Mouse (Mus musculus): ENCODE measurements around the gene Lgals7. TPM values are rescaled to one million over a fixed set of nuclear protein-coding genes. Genes with fewer than 3 reads are reported as not detected.
"Not testable (repeated sequence)": the region's sequence is repeated elsewhere in the genome, so short reads cannot be mapped to it uniquely, and the experiment has no call there.

Gene Lgals7
- polyA plus RNA-seq, 1 experiment from 2014 or later: 3.1 TPM

DNA sequence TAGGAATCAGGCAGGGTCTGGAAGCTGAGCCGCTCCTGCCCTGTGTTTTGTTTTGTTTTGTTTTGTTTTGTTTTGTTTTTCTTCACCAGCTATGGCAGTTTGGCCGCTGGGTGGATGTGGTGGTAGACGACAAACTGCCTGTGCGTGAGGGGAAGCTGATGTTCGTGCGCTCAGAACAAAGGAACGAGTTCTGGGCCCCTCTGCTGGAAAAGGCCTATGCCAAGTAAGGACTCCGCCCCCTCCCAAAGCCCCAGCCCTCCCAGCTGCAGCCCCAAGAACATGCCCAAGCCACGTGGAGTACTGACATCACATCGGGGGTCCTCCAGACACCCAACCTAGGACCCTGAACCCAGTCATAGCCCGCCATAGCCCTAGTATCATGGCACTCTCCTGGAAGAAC is 19.4 kb downstream of the Lgals7 start:
- H3K4me2 ChIP-seq (replicated peaks): no peak overlapping the region
- H3K9ac ChIP-seq (replicated peaks): no peak overlapping the region
- no peaks in the 10 kb centered on the region for H3K36me3 ChIP-seq
- no peak overlapping the region for H3K27ac ChIP-seq (replicated peaks)
- H3K4me3 ChIP-seq: no peak overlapping the region
- no peaks in the 10 kb centered on the region for H3K9me3 ChIP-seq
- no peak for ATAC-seq (ENCODE audit: low FRiP score, low read depth)
- peaks cover 19% of the 10 kb centered on the region for H3K27me3 ChIP-seq
- whole genome bisulfite sequencing: 79% methylated on average over 11 of the region's 11 CpGs
- H3K4me1 ChIP-seq: 0 out of 2 replicates have a peak, but pooled peaks cover 3% of the 10 kb centered on the region

DNA sequence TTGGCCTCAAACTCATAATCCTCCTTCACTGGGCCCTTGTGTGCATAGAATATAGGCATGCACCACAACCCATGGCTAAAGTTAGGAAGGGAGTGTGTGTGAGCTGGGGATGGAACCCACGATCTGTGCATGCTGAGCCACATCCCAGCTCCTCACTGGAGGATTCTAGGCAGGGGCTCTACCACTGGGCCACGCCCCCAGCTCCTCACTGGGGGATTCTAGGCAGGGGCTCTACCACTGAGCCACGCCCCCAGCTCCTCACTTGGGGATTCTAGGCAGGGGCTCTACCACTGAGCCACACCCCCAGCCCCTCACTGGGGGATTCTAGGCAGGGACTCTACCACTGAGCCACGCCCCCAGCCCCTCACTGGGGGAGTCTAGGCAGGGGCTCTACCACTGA is 20.1 kb downstream of the Lgals7 start:
- not testable (repeated sequence) for ATAC-seq (ENCODE audit: low FRiP score, low read depth); H3K4me1 ChIP-seq; H3K36me3 ChIP-seq; H3K27ac ChIP-seq (replicated peaks); H3K4me2 ChIP-seq (replicated peaks); H3K9me3 ChIP-seq; H3K9ac ChIP-seq (replicated peaks); H3K4me3 ChIP-seq
- H3K27me3 ChIP-seq: peaks cover 25% of the 10 kb centered on the region
- 81% methylated on average over 4 of the region's 4 CpGs for WGBS

DNA sequence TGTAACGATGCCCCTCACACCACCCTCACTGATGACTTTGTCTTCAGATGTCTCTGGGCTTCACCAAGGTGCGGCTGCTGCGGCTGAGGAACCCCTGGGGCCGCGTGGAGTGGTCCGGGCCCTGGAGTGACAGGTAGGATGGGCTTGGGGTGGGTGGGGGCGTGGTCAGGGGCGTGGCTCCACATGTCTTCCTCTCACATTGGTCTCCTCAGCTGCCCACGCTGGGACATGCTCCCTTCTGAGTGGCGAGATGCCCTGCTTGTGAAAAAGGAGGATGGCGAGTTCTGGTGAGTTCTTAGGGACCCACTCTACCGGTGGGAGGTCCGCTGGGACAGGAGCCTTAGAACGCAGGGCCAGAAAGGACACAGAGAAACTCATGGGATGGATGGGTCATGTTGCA is 22.8 kb downstream of the Lgals7 start:
- Histone ChIP-seq H3K36me3 (peaks cover 4% of the 10 kb centered on the region), H3K27me3 (peaks cover 46% of the 10 kb centered on the region), H3K9me3 (no peaks in the 10 kb centered on the region), H3K4me1 (peaks cover 10% of the 10 kb centered on the region), H3K9ac (replicated peaks) (no peak overlapping the region), H3K4me2 (replicated peaks) (no peak overlapping the region), H3K4me3 (no peak overlapping the region), H3K27ac (replicated peaks) (no peak overlapping the region)
- 20% methylated on average over 13 of the region's 14 CpGs for WGBS
- ATAC-seq (ENCODE audit: low FRiP score, low read depth): no peak

DNA sequence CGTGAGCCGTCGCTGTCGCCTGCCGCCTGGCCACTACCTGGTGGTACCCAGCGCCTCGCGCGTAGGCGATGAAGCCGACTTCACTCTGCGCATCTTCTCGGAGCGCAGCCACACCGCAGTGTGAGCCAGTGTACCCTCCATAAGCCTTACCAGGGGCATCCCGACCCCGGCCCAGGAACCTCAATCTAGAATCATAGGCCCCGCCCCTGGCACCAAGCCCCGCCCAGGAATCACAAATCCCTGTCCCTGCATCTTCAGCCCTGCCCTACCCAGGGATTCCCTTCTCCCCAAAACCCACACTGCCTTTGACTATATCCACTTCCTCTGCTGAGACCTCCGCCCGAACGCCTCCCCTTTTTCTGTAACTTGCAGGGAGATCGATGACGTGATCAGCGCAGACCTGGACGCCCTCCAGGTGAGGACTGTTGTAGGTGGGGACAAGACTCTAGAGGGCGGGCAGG is 25.1 kb downstream of the Lgals7 start:
- Histone ChIP-seq H3K36me3 (peaks cover 25% of the 10 kb centered on the region), H3K27ac (replicated peaks) (no peak overlapping the region), H3K9me3 (no peaks in the 10 kb centered on the region), H3K4me2 (replicated peaks) (peak overlapping the region; percentile 51), H3K4me1 (peaks cover 9% of the 10 kb centered on the region), H3K4me3 (peak overlapping the region; percentile 33), H3K27me3 (peaks cover 46% of the 10 kb centered on the region), H3K9ac (replicated peaks) (0 out of 2 replicates have a peak overlapping the region, but pooled peaks have one; percentile 7)
- ATAC-seq (ENCODE audit: low FRiP score, low read depth): 0 out of 2 replicates have a peak, but pooled peaks have one; percentile 41
- 3% methylated on average over 27 of the region's 27 CpGs for WGBS

DNA sequence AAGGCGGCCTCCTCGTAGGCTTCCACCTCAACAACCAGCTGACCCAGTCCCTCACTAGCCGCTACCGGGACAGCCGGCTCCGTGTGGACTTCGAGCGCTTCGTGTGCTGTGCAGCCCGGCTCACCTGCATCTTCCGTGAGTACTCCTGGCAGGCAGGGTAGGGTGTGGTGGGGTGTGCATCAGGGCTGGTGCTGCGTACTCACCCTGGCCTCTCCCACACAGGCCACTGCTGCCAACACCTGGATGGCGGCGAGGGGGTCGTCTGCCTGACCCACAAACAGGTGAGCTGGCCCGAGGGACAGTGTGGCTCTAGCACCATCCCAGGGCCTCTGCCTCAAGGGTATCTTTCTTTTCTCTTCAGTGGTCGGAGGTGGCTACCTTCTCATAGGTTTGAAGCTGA is 28.9 kb downstream of the Lgals7 start:
- Histone ChIP-seq H3K36me3 (peaks cover 64% of the 10 kb centered on the region), H3K4me3 (no peak overlapping the region), H3K9ac (replicated peaks) (no peak overlapping the region), H3K27me3 (peaks cover 32% of the 10 kb centered on the region), H3K4me1 (peaks cover 9% of the 10 kb centered on the region), H3K4me2 (replicated peaks) (no peak overlapping the region), H3K27ac (replicated peaks) (no peak overlapping the region), H3K9me3 (no peaks in the 10 kb centered on the region)
- 98% methylated on average over 17 of the region's 17 CpGs for WGBS
- ATAC-seq (ENCODE audit: low FRiP score, low read depth): no peak

DNA sequence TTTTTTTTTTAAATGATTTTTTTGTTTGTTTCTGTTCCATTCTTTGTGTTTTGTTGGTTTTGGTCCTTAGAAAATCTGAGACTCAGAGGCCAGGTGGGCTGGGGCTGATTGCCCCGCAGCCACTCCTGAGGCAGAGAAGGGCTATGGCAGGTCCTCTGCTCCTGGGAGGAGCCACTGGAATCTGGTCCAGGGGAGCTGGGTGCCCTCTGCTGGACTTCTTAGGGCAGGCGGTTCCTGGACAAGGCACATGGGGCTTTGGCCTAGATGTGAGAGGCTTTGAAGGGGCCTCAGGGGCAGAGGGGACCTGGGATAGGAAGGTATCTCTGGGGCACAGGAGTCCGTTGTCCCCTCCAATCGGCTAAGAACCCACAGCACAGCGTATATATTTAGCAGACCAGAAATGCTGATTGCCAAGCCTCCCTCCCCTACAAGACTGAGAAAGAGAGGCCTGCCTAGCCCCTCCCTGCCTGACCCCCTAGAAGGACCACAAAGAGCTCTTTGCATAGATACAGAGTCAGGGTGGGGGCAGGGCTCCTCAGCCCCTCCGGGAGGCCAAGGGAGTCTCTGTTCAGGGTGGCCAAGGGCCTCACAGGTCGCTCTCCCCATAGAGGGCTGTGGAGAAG is 30.1 kb downstream of the Lgals7 start:
- H3K4me1 ChIP-seq: peaks cover 3% of the 10 kb centered on the region
- no peak overlapping the region for H3K4me3 ChIP-seq
- no peak overlapping the region for H3K9ac ChIP-seq (replicated peaks)
- no peak overlapping the region for H3K27ac ChIP-seq (replicated peaks)
- no peaks in the 10 kb centered on the region for H3K9me3 ChIP-seq
- peaks cover 20% of the 10 kb centered on the region for H3K27me3 ChIP-seq
- 61% methylated on average over 7 of the region's 7 CpGs for WGBS
- peak; percentile 57; the same call in 1 of the 2 replicates for ATAC-seq (ENCODE audit: low FRiP score, low read depth)
- peaks cover 75% of the 10 kb centered on the region for H3K36me3 ChIP-seq
- H3K4me2 ChIP-seq (replicated peaks): no peak overlapping the region

DNA sequence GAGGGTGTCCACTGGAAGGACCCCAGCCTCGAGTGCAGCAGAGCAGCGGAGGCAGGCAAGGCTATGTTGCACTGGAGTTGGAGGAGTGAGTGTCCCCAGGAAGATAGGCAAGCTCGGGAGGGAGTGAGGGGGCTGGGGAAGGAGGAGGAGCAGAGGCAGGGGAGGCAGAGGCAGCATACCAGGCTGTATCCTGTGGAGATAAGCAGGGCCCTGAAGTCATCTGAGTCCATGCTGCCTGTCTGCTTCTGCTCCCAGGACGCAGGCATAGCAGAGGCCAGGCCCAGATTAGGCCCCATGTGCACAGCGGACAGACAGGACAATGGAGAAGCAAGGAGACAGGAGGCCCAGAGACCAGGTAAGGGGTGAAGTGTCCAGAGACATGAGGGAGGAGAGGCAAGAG is 31.3 kb downstream of the Lgals7 start:
- Histone ChIP-seq H3K36me3 (peaks cover 87% of the 10 kb centered on the region), H3K4me2 (replicated peaks) (no peak overlapping the region), H3K27me3 (peaks cover 8% of the 10 kb centered on the region), H3K27ac (replicated peaks) (0 out of 2 replicates have a peak overlapping the region, but pooled peaks have one; percentile 6), H3K4me1 (no peaks in the 10 kb centered on the region), H3K4me3 (no peak overlapping the region), H3K9ac (replicated peaks) (no peak overlapping the region), H3K9me3 (no peaks in the 10 kb centered on the region)
- 57% methylated on average over 5 of the region's 5 CpGs for WGBS
- no peak for ATAC-seq (ENCODE audit: low FRiP score, low read depth)

DNA sequence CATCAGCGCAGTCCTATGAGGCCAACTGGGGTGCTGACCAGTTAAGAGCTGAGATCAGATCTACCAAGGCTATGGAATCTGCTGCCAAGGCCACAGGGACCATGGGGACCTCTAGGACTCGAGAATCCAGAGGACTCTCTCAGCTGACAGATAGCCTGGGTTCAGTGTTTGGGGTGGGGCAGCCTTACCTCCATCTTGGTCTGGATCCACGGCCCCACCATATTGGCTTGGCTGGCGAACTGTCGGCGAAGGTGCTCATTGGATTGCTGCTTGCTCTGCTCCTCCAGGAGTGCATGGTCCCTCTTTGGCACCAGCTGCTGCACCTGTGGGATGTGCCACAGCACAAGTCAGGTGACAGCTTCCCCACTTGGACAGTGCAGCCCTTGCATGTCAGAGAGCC is 34.0 kb downstream of the Lgals7 start:
- H3K36me3 ChIP-seq: peaks cover 97% of the 10 kb centered on the region
- H3K4me3 ChIP-seq: no peak overlapping the region
- H3K9me3 ChIP-seq: no peaks in the 10 kb centered on the region
- WGBS: 95% methylated on average over 6 of the region's 6 CpGs
- H3K27me3 ChIP-seq: no peaks in the 10 kb centered on the region
- H3K27ac ChIP-seq (replicated peaks): no peak overlapping the region
- ATAC-seq (ENCODE audit: low FRiP score, low read depth): no peak
- no peak overlapping the region for H3K9ac ChIP-seq (replicated peaks)
- no peak overlapping the region for H3K4me2 ChIP-seq (replicated peaks)
- no peaks in the 10 kb centered on the region for H3K4me1 ChIP-seq

DNA sequence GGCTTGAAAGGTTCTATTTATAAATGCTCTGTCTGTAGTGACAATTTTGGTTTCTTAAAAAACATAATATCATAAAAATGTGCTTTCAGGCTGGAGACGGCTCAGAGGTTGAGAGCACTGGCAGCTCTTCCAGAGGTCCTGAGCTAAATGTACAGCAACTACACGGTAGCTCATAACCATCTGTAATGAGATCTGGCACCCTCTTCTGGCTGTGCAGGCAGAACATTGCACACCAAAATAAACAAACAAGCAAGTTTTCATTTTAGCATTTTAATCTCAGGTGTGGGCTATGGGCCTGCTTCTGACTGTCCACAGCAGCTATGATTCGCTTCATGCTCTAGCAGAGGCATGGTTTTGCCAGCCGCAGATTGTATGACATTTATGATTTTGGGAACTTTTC is 36.3 kb downstream of the Lgals7 start:
- 89% methylated on average over 4 of the region's 4 CpGs for WGBS
- no peak for ATAC-seq (ENCODE audit: low FRiP score, low read depth)
- Histone ChIP-seq H3K9ac (replicated peaks) (no peak overlapping the region), H3K27ac (replicated peaks) (no peak overlapping the region), H3K4me2 (replicated peaks) (no peak overlapping the region), H3K4me3 (no peak overlapping the region), H3K9me3 (no peaks in the 10 kb centered on the region), H3K4me1 (no peaks in the 10 kb centered on the region), H3K27me3 (no peaks in the 10 kb centered on the region), H3K36me3 (peaks cover 99% of the 10 kb centered on the region)

DNA sequence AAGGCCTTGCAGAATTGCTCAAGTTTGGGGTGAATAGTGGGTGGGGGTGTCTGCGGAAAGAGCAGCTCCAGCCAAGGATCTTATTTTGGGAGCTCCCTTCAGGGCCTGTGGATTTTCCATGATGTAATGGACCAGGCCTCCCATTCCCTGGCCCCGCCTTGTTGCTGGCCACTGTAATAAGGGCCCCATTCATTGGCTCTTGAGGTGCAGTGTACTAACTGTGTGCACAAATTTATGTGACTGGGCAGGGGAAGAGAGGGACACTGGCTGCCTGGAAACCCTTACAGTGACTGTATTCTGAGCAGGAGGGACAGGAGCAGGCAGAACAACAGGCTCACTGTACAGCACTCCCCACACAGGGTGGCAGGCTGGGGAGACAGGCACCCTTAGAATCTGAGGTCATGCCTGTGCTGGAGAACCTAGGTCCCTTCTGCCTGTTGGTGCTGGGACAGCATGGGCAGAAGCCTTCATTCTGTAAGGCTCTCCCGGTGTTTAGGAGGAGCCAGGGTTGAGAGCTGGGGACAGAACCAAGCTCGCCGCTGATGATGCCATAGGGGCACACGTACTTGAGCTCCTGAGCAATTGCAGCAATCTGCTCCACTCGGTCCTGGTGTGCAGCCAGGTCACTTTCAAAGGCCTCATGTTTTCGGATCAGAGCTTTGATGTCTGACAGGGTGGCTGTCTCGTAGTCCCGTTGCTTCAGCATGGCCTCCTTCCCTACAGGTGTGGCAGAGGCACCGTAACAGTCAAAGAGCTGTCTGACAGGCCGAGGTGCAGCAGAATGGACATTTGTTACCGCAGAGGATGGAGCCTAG is 37.9 kb downstream of the Lgals7 start:
- Histone ChIP-seq H3K9ac (replicated peaks) (no peak overlapping the region), H3K9me3 (no peaks in the 10 kb centered on the region), H3K4me1 (no peaks in the 10 kb centered on the region), H3K36me3 (peaks cover 99% of the 10 kb centered on the region), H3K27me3 (no peaks in the 10 kb centered on the region), H3K27ac (replicated peaks) (no peak overlapping the region), H3K4me2 (replicated peaks) (no peak overlapping the region), H3K4me3 (no peak overlapping the region)
- ATAC-seq (ENCODE audit: low FRiP score, low read depth): no peak
- 93% methylated on average over 13 of the region's 13 CpGs for WGBS

DNA sequence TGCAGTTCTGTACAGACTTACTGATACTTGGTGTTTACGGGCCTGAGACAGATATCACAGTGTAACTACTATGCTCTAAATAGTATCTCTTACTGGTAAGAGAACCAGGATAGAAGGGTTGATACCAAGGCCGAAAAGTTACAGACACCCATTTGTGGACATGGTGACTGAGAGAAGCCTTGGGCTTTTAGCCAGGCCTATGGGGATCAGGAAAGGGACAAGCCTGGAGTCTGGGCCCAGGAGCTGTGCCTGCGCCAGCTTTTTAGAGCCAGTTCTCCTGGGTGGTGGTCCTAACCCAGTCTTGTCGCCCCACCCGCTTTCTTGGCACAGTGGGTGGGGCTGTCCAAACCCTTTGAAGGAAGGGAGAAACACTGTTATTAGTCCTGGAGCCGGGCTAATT is 38.5 kb downstream of the Lgals7 start:
- Histone ChIP-seq H3K4me3 (no peak overlapping the region), H3K4me2 (replicated peaks) (no peak overlapping the region), H3K9me3 (no peaks in the 10 kb centered on the region), H3K36me3 (peaks cover 99% of the 10 kb centered on the region), H3K27ac (replicated peaks) (no peak overlapping the region), H3K4me1 (no peaks in the 10 kb centered on the region), H3K27me3 (no peaks in the 10 kb centered on the region), H3K9ac (replicated peaks) (no peak overlapping the region)
- WGBS: 96% methylated on average over 6 of the region's 6 CpGs
- no peak for ATAC-seq (ENCODE audit: low FRiP score, low read depth)

DNA sequence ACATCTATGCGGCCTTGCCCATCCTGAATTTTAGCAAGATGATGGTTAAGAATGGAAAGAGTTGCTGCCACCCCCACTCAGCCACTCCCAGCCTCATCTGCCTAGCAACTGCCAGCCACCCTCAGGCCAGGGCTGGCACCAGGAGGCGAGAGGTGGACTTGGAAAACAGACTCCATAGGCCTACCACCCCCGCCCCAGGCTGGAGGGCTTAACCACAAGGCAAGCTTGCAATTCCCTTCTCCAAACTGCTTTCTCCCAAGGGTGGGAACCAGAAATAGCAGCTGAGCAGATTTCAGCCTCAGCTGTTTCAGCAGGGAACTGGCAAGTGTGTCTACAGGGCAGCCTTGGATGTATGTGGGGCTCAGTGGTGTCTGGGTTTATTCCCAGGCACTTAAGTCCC is 39.2 kb downstream of the Lgals7 start:
- H3K27me3 ChIP-seq: no peaks in the 10 kb centered on the region
- no peak overlapping the region for H3K4me3 ChIP-seq
- no peak overlapping the region for H3K9ac ChIP-seq (replicated peaks)
- peaks cover 99% of the 10 kb centered on the region for H3K36me3 ChIP-seq
- no peak overlapping the region for H3K4me2 ChIP-seq (replicated peaks)
- no peaks in the 10 kb centered on the region for H3K9me3 ChIP-seq
- no peak overlapping the region for H3K27ac ChIP-seq (replicated peaks)
- no peak for ATAC-seq (ENCODE audit: low FRiP score, low read depth)
- 94% methylated on average over 3 of the region's 3 CpGs for WGBS
- no peaks in the 10 kb centered on the region for H3K4me1 ChIP-seq

Data from midbrain, embryonic 12.5 days (tissue).